Mouse (Mus musculus) brain, embryonic 14.5 days (tissue): ENCODE data around the gene Kcna6.

Source experiments
- CTCF ChIP-seq: fragments of 200-500 bp; IDR thresholded peaks from 2 replicates; pipeline ENCODE4 v1.5.1; 2012; ENCODE audit warnings: inconsistent platforms, mild to moderate bottlenecking, moderate library complexity, borderline replicate concordance; ENCODE audit not compliant: insufficient read depth, insufficient read length; ENCODE audit errors: extremely low read depth
- POLR2A ChIP-seq: fragments of 200-500 bp; IDR thresholded peaks from 2 replicates; pipeline ENCODE4 v1.6.1; 2012; ENCODE audit warnings: mild to moderate bottlenecking, inconsistent platforms, borderline replicate concordance; ENCODE audit not compliant: poor library complexity, insufficient read depth, insufficient read length, severe bottlenecking; ENCODE audit errors: extremely low read depth

GRCm38 (mm10) chr6:126728803-126729202, 11.7 kb downstream of the Kcna6 start:
- TF ChIP-seq CTCF (no peak), POLR2A (no peak)
